Mouse (Mus musculus) liver, postnatal 0 days (tissue): Measurements from ENCODE around the gene Daxx.

Experiments used
- CTCF ChIP-seq: sonication (generic); IDR thresholded peaks from 2 replicates; pipeline ENCODE4 v1.5.1; 2016; ENCODE audit warnings: antibody characterized with exemption, low read depth
- EP300 ChIP-seq: IDR thresholded peaks from 2 replicates; pipeline ENCODE4 v1.6.1; 2016; ENCODE audit warnings: antibody characterized with exemption, low read depth, mild to moderate bottlenecking

GRCm38 (mm10) chr17:33956336-33956735 is 47.1 kb downstream of the Daxx start:
- TF ChIP-seq EP300 (no peak), CTCF (no peak)
